Mouse (Mus musculus) brown adipose tissue, adult 24 weeks (tissue): Measurements from ENCODE around the gene Gsk3b. TPM values are rescaled to one million over a fixed set of nuclear protein-coding genes. Genes with fewer than 3 reads are reported as not detected.
"Not testable (repeated sequence)": the region's sequence is repeated elsewhere in the genome, so short reads cannot be mapped to it uniquely, and the experiment has no call there.

Source experiments
- H3K27ac ChIP-seq: fragments of 200-500 bp; replicated peaks from 2 replicates; pipeline ENCODE4 v1.5.1; 2012; ENCODE audit warnings: low read depth, mild to moderate bottlenecking, low read length
- H3K4me1 ChIP-seq: fragments of 200-500 bp; 2 replicates; pipeline ENCODE4 v1.6.1; 2012; ENCODE audit warnings: low read length, mixed read lengths; ENCODE audit not compliant: control insufficient read depth, insufficient read depth, insufficient read length
- H3K4me3 ChIP-seq: fragments of 200-500 bp; 2 replicates; pipeline ENCODE4 v1.5.1; 2012; ENCODE audit warnings: low read depth, mild to moderate bottlenecking, low read length, moderate library complexity; ENCODE audit not compliant: insufficient read depth
- polyA plus RNA-seq: library from polyadenylated mRNA; stranded (reverse); fragments of >200 nt; gene quantifications from 2 replicates; pipeline ENCODE4 v1.2.4, GENCODE M21; 2012; ENCODE audit not compliant: missing spikeins, insufficient read depth, insufficient read length

Gene Gsk3b
- polyA plus RNA-seq, 1 experiment = 47.5 TPM

GRCm38 (mm10) chr16:38090341-38091005 lies 1.7 kb downstream of the Gsk3b start:
- Histone ChIP-seq H3K4me3 (peak overlapping the region; percentile 80), H3K27ac (peak overlapping the region; percentile 7), H3K4me1 (peaks cover 10% of the 10 kb centered on the region; the same call in 1 of the 2 replicates)

- Histone ChIP-seq H3K27ac (no peak overlapping the region), H3K4me3 (peak overlapping the region; percentile 80), H3K4me1 (peaks cover 15% of the 10 kb centered on the region)
These were observed 2.2 kb downstream of the Gsk3b start for GRCm38 (mm10) chr16:38091041-38091440.

- Histone ChIP-seq H3K27ac (no peak overlapping the region), H3K4me3 (peak overlapping the region; percentile 45), H3K4me1 (peaks cover 15% of the 10 kb centered on the region)
These were observed 2.9 kb downstream of the Gsk3b start for GRCm38 (mm10) chr16:38091706-38092105.

GRCm38 (mm10) chr16:38092598-38092997 lies 3.8 kb downstream of the Gsk3b start:
- H3K4me1 ChIP-seq = peaks cover 15% of the 10 kb centered on the region
- H3K4me3 ChIP-seq = peak overlapping the region; percentile 48
- H3K27ac ChIP-seq = peak overlapping the region; percentile 32

GRCm38 (mm10) chr16:38095181-38095851 lies 6.5 kb downstream of the Gsk3b start:
- H3K4me1 ChIP-seq = peaks cover 15% of the 10 kb centered on the region
- no peak overlapping the region for H3K4me3 ChIP-seq
- H3K27ac ChIP-seq = 0 out of 2 replicates have a peak overlapping the region, but pooled peaks have one; percentile 42

- Histone ChIP-seq H3K27ac (no peak overlapping the region), H3K4me3 (no peak overlapping the region), H3K4me1 (peaks cover 18% of the 10 kb centered on the region)
These were observed 8.7 kb downstream of the Gsk3b start for GRCm38 (mm10) chr16:38097521-38097920.

GRCm38 (mm10) chr16:38099325-38099724 lies 10.5 kb downstream of the Gsk3b start:
- no peak overlapping the region for H3K4me3 ChIP-seq
- H3K27ac ChIP-seq = no peak overlapping the region
- peaks cover 12% of the 10 kb centered on the region for H3K4me1 ChIP-seq

GRCm38 (mm10) chr16:38100569-38100968 lies 11.8 kb downstream of the Gsk3b start:
- Histone ChIP-seq H3K4me1 (peaks cover 7% of the 10 kb centered on the region), H3K4me3 (no peak overlapping the region), H3K27ac (no peak overlapping the region)

GRCm38 (mm10) chr16:38105453-38105852 lies 16.7 kb downstream of the Gsk3b start:
- Histone ChIP-seq H3K4me1 (peaks cover 8% of the 10 kb centered on the region), H3K27ac (no peak overlapping the region), H3K4me3 (no peak overlapping the region)

GRCm38 (mm10) chr16:38106542-38106941 lies 17.7 kb downstream of the Gsk3b start:
- H3K27ac ChIP-seq = no peak overlapping the region
- no peak overlapping the region for H3K4me3 ChIP-seq
- H3K4me1 ChIP-seq = peaks cover 11% of the 10 kb centered on the region

GRCm38 (mm10) chr16:38110001-38110400 lies 21.2 kb downstream of the Gsk3b start:
- Histone ChIP-seq H3K4me3 (no peak overlapping the region), H3K27ac (no peak overlapping the region), H3K4me1 (peaks cover 19% of the 10 kb centered on the region)

- no peak overlapping the region for H3K27ac ChIP-seq
- no peak overlapping the region for H3K4me3 ChIP-seq
- peaks cover 19% of the 10 kb centered on the region for H3K4me1 ChIP-seq
These were observed 21.8 kb downstream of the Gsk3b start for GRCm38 (mm10) chr16:38110575-38110974.

GRCm38 (mm10) chr16:38114074-38114473 lies 25.3 kb downstream of the Gsk3b start:
- peaks cover 17% of the 10 kb centered on the region for H3K4me1 ChIP-seq
- no peak overlapping the region for H3K27ac ChIP-seq
- no peak overlapping the region for H3K4me3 ChIP-seq

- not testable (repeated sequence) for H3K4me3 ChIP-seq, H3K27ac ChIP-seq
- peaks cover 24% of the 10 kb centered on the region for H3K4me1 ChIP-seq
These were observed 29.1 kb downstream of the Gsk3b start for GRCm38 (mm10) chr16:38117909-38118308.

GRCm38 (mm10) chr16:38118723-38119122 lies 29.9 kb downstream of the Gsk3b start:
- Histone ChIP-seq H3K4me3 (no peak overlapping the region), H3K4me1 (peaks cover 24% of the 10 kb centered on the region), H3K27ac (no peak overlapping the region)

- no peak overlapping the region for H3K4me3 ChIP-seq
- no peak overlapping the region for H3K27ac ChIP-seq
- H3K4me1 ChIP-seq = peaks cover 19% of the 10 kb centered on the region
These were observed 30.5 kb downstream of the Gsk3b start for GRCm38 (mm10) chr16:38119286-38119685.
